Mouse (Mus musculus) C2C12 (cell line): ENCODE results near the gene Setd5. TPM values are rescaled to one million over a fixed set of nuclear protein-coding genes. Genes with fewer than 3 reads are reported as not detected.

ENCODE experiments used
- H3K27me3 ChIP-seq: one replicate; pipeline ENCODE4 v1.6.1; 2011; ENCODE audit not compliant: control insufficient read depth, insufficient read depth, insufficient read length
- H3K36me3 ChIP-seq: one replicate; pipeline ENCODE4 v1.6.1; 2011; ENCODE audit not compliant: control insufficient read depth, insufficient read depth
- H3K4me3 ChIP-seq: one replicate; pipeline ENCODE4 v1.5.1; 2011; ENCODE audit warnings: mild to moderate bottlenecking, control low read depth; ENCODE audit not compliant: poor library complexity, insufficient read depth, severe bottlenecking
- H3K79me2 ChIP-seq: one replicate; pipeline ENCODE4 v1.6.1; 2011; ENCODE audit not compliant: control insufficient read depth, insufficient read depth
- H3K79me3 ChIP-seq: one replicate; pipeline ENCODE4 v1.6.1; 2011; ENCODE audit warnings: low read depth, control low read depth
- H3ac ChIP-seq: one replicate; pipeline ENCODE3; 2011; ENCODE audit warnings: low read depth; ENCODE audit not compliant: control insufficient read depth, insufficient read length
- CEBPB ChIP-seq: IDR thresholded peaks from one replicate; pipeline ENCODE4 v1.6.1; 2011; ENCODE audit warnings: low read depth, mild to moderate bottlenecking, control low read depth, moderate library complexity
- CTCF ChIP-seq: IDR thresholded peaks from one replicate; pipeline ENCODE4 v1.5.1; 2011; ENCODE audit not compliant: control insufficient read depth, insufficient read depth, insufficient read length
- FOSL1 ChIP-seq: IDR thresholded peaks from one replicate; pipeline ENCODE4 v1.8.0; 2011; ENCODE audit warnings: mild to moderate bottlenecking, low read length; ENCODE audit not compliant: poor library complexity, insufficient read depth, severe bottlenecking
- MAX ChIP-seq: IDR thresholded peaks from one replicate; pipeline ENCODE4 v1.6.1; 2011; ENCODE audit warnings: mild to moderate bottlenecking, control low read depth
- MYOD1 ChIP-seq: IDR thresholded peaks from one replicate; pipeline ENCODE4 v1.6.1; 2011; ENCODE audit warnings: low read depth; ENCODE audit not compliant: control insufficient read depth, insufficient read length
- MYOG ChIP-seq: IDR thresholded peaks from one replicate; pipeline ENCODE4 v1.6.1; 2011; ENCODE audit not compliant: control insufficient read depth, insufficient read length; ENCODE audit errors: extremely low read depth
- USF1 ChIP-seq: IDR thresholded peaks from one replicate; pipeline ENCODE4 v1.6.1; 2011; ENCODE audit warnings: low read depth, mild to moderate bottlenecking, control low read depth, moderate library complexity
- polyA plus RNA-seq: library from polyadenylated mRNA; unstranded; fragments of >200 nt; fragmentation: generic; extraction: Trizol; gene quantifications from one replicate; pipeline ENCODE4 v1.2.1, GENCODE M21; 2012; ENCODE audit warnings: missing spikeins

The Setd5 gene
- polyA plus RNA-seq, 1 experiment: 17.0 TPM

DNA sequence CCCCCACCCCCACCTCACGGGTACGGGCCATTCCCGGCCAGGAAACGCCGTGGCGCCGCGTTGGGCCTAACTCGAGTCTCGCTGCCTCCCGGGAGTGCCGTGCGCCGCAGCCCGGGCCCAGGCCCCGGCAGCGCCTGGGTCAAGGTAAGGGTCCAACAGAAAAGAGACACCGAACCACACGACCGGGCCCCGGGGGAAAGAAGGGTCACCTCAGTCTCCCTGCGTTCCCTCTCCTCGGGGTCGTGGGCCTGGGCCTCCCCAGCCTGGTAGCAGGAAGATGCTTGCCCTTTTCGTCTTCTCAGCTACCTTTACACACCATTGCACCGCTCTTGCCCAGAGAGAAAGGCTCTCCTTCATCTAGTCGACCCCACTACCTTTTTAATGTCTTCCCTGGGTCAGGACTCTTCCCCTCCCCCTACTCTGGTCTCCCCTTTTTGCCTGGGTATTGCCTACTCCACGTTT, 435 bp downstream of the Setd5 start:
- Histone ChIP-seq H3K4me3 (peak overlapping the region; percentile 97), H3K27me3 (no peaks in the 10 kb centered on the region), H3ac (peak overlapping the region; percentile 88), H3K79me3 (peaks cover 84% of the 10 kb centered on the region), H3K79me2 (peaks cover 87% of the 10 kb centered on the region), H3K36me3 (peaks cover 29% of the 10 kb centered on the region)
- TF ChIP-seq CEBPB (no peak), MAX (no peak), MYOG (no peak), USF1 (no peak), CTCF (no peak), FOSL1 (no peak), MYOD1 (no peak)

DNA sequence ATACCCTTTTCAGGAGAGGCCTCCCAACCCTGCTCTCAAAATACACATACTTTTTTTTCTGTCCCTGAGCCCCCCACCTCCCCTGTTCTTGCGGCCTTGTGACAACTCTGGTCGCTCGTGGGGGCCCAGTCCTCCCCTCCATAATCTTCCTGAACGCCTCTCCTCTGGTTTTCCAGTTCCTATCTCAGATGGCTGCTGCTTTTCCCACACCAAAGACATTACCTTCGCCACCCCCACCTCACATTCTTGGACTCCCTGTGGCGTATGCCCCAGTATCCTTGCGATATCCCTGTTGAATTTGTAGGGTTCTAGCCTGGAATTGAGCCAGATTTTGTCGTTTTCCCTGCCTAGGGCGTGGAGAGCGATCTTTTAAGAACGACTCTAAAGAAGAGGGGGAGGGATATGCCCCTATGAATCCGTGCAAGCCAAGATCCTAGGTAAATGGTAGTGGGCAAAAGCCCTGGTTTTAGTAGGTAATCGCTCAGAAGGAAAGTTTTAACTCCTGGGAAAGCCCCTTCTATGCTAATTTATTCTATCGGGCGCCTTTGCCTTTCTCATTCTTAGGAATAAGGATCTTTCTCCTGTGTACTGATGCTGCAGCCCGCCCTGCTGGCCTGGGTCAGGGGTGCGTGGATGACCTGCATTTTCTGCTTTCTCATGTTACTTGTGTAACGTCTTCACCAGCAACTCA, 1.0 kb downstream of the Setd5 start:
- no peaks in the 10 kb centered on the region for H3K27me3 ChIP-seq
- no peak for TF ChIP-seq CTCF
- TF ChIP-seq CEBPB: no peak
- no peak for TF ChIP-seq MAX
- no peak for TF ChIP-seq MYOD1
- TF ChIP-seq USF1: no peak
- TF ChIP-seq FOSL1: no peak
- TF ChIP-seq MYOG: no peak

DNA sequence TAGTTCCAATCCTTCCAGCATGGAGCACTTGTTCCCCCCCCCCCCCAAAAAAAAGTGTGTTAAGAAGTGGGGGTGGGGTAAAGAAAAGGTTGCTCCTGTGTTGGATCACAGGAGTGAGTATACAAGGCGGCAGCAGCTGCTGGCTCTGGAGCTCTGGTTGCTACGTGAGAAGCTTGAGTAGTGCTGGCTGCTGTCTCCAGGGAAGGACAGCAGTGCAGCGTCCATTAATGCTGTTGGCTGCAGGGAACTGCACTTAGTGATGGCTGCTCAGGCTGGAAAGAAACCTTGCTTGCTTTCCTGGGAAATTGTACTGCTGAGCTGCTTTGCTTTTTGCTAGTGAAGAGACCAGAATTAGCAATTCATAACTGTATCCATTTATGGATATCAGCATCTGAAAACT, 2.3 kb downstream of the Setd5 start:
- Histone ChIP-seq H3ac (peak overlapping the region; percentile 78), H3K4me3 (peak overlapping the region; percentile 97), H3K79me2 (peaks cover 87% of the 10 kb centered on the region), H3K36me3 (peaks cover 33% of the 10 kb centered on the region), H3K79me3 (peaks cover 84% of the 10 kb centered on the region), H3K27me3 (no peaks in the 10 kb centered on the region)
- TF ChIP-seq MAX (no peak), CTCF (no peak), CEBPB (no peak), MYOD1 (peak; percentile 31), FOSL1 (no peak)

More for the DNA sequence above, 1.0 kb downstream of the Setd5 start:
- Histone ChIP-seq H3K79me3 (peaks cover 83% of the 10 kb centered on the region), H3K79me2 (peaks cover 87% of the 10 kb centered on the region), H3ac (peak overlapping the region; percentile 88), H3K4me3 (peak overlapping the region; percentile 97), H3K36me3 (peaks cover 32% of the 10 kb centered on the region)

DNA sequence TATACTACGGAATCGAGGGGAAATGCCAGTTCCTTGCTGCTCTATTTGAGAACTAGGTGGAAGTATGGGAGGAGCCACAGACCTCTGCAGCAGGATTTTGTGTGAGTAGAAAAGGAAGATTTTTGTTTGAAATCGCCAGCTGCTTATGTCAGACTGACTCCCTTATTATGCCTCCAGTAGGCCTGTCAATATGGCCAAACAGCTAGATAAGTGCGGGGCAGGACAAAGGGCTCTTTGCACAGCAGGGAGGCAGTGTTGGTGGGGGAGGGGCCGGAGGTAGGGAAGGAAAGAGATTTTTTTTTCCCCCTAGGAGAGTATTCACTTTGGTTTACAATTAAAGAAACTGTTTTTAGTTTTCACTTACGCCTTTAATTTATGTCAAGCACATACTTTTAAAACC, 5.1 kb downstream of the Setd5 start:
- peaks cover 38% of the 10 kb centered on the region for H3K36me3 ChIP-seq
- TF ChIP-seq FOSL1 (no peak), CEBPB (no peak), MYOG (no peak), CTCF (no peak), MYOD1 (no peak), USF1 (no peak), MAX (no peak)

DNA sequence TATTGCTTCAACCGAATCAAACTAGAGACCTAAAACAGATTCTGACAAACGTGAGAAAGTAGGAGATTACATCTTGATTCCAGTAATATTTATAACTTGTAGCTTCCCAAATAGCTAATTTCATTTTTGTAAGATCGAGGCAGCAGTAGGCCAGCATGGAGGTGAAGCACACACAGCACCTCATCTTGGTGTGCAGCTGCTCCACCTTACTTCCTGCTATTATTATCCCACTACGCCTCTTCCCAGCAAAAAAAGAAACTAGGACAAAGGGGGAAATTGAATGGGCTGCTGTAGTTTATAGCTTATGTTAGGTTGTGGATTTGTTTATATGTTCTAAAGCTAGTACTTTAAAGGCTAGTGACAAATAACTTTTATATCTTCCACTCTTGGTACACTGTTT, 7.4 kb downstream of the Setd5 start:
- H3K4me3 ChIP-seq: no peak overlapping the region
- no peaks in the 10 kb centered on the region for H3K27me3 ChIP-seq
- H3K36me3 ChIP-seq: peaks cover 49% of the 10 kb centered on the region
- peaks cover 100% of the 10 kb centered on the region for H3K79me2 ChIP-seq
- H3ac ChIP-seq: no peak overlapping the region
- H3K79me3 ChIP-seq: peaks cover 97% of the 10 kb centered on the region
- no peak for TF ChIP-seq MYOD1
- TF ChIP-seq USF1: no peak
- no peak for TF ChIP-seq CTCF

More for the DNA sequence above, 5.1 kb downstream of the Setd5 start:
- no peak overlapping the region for H3K4me3 ChIP-seq
- no peak overlapping the region for H3ac ChIP-seq
- H3K79me3 ChIP-seq: peaks cover 97% of the 10 kb centered on the region
- H3K79me2 ChIP-seq: peaks cover 98% of the 10 kb centered on the region
- H3K27me3 ChIP-seq: no peaks in the 10 kb centered on the region

DNA sequence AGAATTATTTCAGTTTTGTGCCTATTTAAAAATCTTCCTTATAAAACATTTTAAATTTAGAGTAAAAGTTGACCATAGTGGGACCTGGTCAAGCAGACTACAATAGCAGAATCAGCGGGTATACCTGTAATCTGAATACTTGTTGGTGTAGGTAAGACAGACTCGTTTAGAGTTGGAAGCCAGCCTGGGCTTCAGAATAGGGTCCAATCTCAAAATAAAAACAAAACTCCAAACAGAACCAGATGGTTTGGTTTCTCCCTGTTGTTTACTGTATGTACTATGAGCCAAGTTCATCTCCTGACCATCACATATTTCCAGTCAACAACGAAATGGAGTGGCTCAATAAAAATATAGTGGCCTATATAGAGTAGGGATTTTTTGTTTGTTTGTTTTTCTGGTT, 16.0 kb downstream of the Setd5 start:
- Histone ChIP-seq H3K79me2 (peaks cover 100% of the 10 kb centered on the region), H3K36me3 (peaks cover 27% of the 10 kb centered on the region), H3K79me3 (peaks cover 98% of the 10 kb centered on the region), H3ac (no peak overlapping the region), H3K27me3 (no peaks in the 10 kb centered on the region), H3K4me3 (no peak overlapping the region)
- no peak for TF ChIP-seq CEBPB
- no peak for TF ChIP-seq MYOG
- TF ChIP-seq MAX: no peak
- no peak for TF ChIP-seq FOSL1
- no peak for TF ChIP-seq USF1
- TF ChIP-seq MYOD1: no peak
- no peak for TF ChIP-seq CTCF
